Mouse (Mus musculus): ENCODE measurements around the gene Aicda.

Aicda gene

DNA sequence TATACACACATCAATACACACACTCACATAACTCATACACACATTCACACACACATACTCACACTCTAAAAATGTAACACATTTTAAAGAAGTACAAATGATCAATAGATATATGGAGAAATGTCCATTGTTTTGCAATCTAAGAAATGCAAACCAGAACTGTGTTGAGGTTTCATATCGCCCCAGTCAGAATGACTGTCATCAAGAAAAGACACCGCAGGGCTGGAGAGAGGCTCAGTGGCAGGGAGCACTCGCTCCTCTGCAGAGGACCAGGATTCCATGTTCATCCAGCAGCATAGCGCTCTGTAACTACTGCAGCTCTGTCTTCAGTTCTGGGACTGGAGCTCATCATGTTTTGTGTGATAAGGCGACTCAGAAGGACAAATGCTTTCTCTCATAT is 10.0 kb upstream of the Aicda start:
- TF ChIP-seq GATA4 (IDR thresholded peaks at IDR 0.05; ENCODE audit: insufficient replicate concordance, low read length) = no peak

- no peak for TF ChIP-seq GATA4 (IDR thresholded peaks at IDR 0.05; ENCODE audit: insufficient replicate concordance, low read length)
Measured at GRCm38 (mm10) chr6:122544672-122545071, 8.9 kb upstream of the Aicda start.

DNA sequence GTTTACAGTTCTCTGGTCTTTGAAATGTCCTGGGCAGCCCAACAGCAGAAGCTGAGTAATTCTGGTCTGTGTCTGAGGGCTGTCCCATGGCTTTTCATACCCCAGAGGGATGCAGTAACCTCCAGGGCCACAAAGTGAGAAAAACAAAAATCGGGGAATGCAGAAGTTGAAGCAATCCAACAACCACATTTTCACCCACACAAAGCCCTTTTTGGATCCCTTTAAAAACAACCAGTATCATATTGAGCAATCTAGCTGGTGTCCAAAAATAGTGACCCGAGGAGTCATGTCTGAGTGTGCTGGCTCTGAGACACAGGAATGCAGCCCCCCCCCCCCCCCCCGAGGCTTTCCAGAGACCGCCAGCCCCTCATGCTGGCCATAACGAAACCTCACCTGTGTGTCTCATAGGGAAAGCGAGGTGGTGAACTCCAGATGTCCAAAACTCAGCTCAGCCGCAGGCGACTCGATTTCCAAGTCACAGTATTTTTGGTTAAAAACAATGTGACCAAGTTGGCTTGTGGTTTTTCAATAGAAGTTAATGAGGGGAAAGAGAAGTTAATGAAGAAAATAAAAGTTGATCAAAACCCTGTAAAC is 8.2 kb upstream of the Aicda start:
- no peak for TF ChIP-seq GATA4 (IDR thresholded peaks at IDR 0.05; ENCODE audit: insufficient replicate concordance, low read length)

- no peak for TF ChIP-seq GATA4 (IDR thresholded peaks at IDR 0.05; ENCODE audit: insufficient replicate concordance, low read length)
Measured at GRCm38 (mm10) chr6:122545948-122546347, 7.7 kb upstream of the Aicda start.

DNA sequence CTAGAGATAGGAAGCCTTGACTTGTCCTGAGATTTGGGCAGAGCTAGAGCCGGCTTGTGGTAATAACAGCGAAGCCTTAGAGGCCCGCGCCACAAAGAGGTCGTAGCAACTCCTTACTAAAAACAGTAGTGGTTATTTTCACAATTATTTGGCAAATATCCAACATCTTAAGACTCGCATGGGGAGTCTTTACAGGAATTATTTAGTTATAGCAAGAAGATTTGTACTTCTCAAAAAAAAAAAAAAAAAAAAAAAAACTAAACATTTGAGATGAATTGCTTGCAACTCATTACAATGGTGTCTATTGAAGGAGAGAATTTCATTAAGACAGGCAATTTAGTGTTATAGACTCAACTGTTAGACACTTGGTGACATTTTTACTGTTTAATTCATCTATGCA is 501 bp downstream of the Aicda start:
- TF ChIP-seq GATA4 (IDR thresholded peaks at IDR 0.05; ENCODE audit: insufficient replicate concordance, low read length) = no peak

GRCm38 (mm10) chr6:122555266-122555665 is 1.7 kb downstream of the Aicda start:
- TF ChIP-seq GATA4 (IDR thresholded peaks at IDR 0.05; ENCODE audit: insufficient replicate concordance, low read length) = no peak

DNA sequence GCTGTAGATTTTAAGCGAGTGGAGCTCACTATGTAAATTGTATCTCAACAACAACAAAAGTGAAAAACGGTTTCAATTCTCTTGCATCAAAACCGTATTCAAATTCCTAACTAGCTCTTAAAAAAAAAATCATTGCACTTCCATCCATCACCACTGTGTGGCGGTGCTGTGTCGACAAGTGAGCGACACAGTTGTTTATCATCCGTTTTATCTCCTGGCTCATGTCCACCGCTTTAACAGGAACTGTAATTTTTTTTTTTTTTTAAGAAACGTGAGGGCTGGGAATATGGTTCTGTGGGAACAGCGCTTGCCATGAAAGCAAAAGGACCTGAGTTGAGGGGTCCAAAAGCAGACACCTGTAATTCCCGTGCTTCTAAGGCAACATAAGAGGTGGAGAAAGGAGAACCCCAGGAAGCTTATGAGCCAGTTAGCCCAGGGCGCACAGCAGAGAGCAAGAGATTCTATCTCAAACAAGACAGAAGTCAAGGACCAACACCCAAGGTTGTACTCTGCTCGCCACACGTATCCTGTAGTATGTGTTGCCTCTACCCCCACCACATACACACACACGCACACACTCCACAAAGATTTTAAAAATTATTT is 3.5 kb downstream of the Aicda start:
- no peak for TF ChIP-seq GATA4 (IDR thresholded peaks at IDR 0.05; ENCODE audit: insufficient replicate concordance, low read length)

GRCm38 (mm10) chr6:122560427-122560826 is 6.8 kb downstream of the Aicda start:
- TF ChIP-seq GATA4 (IDR thresholded peaks at IDR 0.05; ENCODE audit: insufficient replicate concordance, low read length) = no peak

GRCm38 (mm10) chr6:122561005-122561404 is 7.4 kb downstream of the Aicda start:
- TF ChIP-seq GATA4 (IDR thresholded peaks at IDR 0.05; ENCODE audit: insufficient replicate concordance, low read length) = no peak

DNA sequence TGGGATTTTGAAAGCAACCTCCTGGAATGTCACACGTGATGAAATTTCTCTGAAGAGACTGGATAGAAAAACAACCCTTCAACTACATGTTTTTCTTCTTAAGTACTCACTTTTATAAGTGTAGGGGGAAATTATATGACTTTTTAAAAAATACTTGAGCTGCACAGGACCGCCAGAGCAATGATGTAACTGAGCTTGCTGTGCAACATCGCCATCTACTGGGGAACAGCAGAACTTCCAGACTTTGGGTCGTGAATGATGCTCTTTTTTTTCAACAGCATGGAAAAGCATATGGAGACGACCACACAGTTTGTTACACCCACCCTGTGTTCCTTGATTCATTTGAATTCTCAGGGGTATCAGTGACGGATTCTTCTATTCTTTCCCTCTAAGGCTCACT is 8.9 kb downstream of the Aicda start:
- no peak for TF ChIP-seq GATA4 (IDR thresholded peaks at IDR 0.05; ENCODE audit: insufficient replicate concordance, low read length)

- TF ChIP-seq GATA4 (IDR thresholded peaks at IDR 0.05; ENCODE audit: insufficient replicate concordance, low read length) = no peak
Measured at GRCm38 (mm10) chr6:122565070-122565784, 11.6 kb downstream of the Aicda start.

DNA sequence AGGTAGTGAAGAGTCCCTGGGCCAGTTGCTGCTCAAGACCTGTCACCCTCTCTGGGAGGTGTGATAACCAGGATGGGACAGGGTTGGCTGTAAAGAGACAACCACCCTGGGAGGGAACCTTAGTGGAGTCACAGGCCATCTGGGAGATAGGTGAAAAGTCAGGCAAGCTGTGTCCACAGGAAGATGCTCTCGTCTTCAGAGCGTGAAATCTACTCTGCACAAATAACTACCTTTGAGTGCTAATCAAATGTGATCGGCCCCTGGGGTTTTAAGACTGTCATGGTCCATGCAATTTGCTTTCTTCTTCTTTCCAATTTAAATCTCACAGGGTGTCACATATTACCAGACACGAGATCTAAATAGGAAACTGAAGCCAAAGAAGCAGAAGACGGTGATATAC is 15.5 kb downstream of the Aicda start:
- no peak for TF ChIP-seq GATA4 (IDR thresholded peaks at IDR 0.05; ENCODE audit: insufficient replicate concordance, low read length)

GRCm38 (mm10) chr6:122569762-122570161 is 16.2 kb downstream of the Aicda start:
- no peak for TF ChIP-seq GATA4 (IDR thresholded peaks at IDR 0.05; ENCODE audit: insufficient replicate concordance, low read length)

DNA sequence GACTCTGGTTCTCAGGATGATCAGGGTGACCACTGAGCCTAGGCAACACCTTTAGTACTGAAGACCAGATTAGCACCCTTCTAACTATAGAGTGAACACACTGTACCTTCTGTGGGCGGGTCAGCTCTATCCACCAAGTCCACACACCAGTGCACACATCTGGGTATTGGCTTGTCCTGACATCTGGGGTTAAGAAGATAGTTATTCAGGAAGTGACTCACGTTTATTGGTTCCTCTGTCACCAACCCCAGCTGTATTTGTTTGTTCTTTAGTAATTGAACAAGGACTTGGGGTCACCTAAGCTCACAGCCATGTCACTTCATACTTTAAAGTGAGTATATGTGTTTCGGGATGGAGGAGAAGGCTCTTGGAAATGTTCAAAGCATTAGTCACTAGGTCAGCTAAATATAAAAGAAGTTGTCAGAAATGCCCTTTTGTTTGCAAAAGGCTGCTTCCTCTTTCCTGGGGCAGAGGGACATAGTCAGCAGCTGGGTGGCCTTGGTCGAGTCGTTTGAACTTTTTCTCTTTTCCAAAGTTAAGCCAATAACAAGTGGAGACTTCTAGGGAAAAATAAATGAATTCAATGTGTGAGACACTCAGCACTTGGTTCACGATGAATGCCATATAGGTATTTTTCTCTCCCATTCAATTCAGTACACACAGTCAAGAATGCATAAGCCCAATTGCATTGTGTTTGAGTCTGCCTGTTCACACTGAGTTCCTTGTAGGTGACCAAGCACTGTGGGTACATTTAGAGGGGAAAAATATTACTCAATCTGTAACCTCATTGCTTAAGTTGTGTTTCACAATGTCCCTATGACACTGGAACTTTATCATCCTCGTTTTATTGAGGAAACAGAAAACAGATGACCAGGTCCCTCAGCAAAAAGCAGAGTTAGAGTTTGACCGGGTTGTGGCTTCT is 17.4 kb downstream of the Aicda start:
- no peak for TF ChIP-seq GATA4 (IDR thresholded peaks at IDR 0.05; ENCODE audit: insufficient replicate concordance, low read length)

- no peak for TF ChIP-seq GATA4 (IDR thresholded peaks at IDR 0.05; ENCODE audit: insufficient replicate concordance, low read length)
Measured at GRCm38 (mm10) chr6:122571617-122571959, 18.0 kb downstream of the Aicda start.

GRCm38 (mm10) chr6:122577030-122577429 is 23.4 kb downstream of the Aicda start:
- TF ChIP-seq GATA4 (IDR thresholded peaks at IDR 0.05; ENCODE audit: insufficient replicate concordance, low read length) = no peak

All from liver, adult (tissue).